Mouse (Mus musculus): ENCODE data around the gene Amotl2.

- TF ChIP-seq MAX (IDR thresholded peaks at IDR 0.05; ENCODE audit: low read depth) (no peak), TCF12 (IDR thresholded peaks at IDR 0.05; ENCODE audit: insufficient read depth, poor library complexity, severe bottlenecking) (no peak), CEBPB (IDR thresholded peaks at IDR 0.05; ENCODE audit: insufficient read depth, poor library complexity, severe bottlenecking) (no peak), POLR2A (IDR thresholded peaks at IDR 0.05; ENCODE audit: insufficient read length, low read depth) (no peak), POLR2AphosphoS2 (IDR thresholded peaks at IDR 0.05; ENCODE audit: insufficient read length, low read depth) (peak; percentile 70), USF1 (IDR thresholded peaks at IDR 0.05; ENCODE audit: low read depth) (no peak), MYOG (IDR thresholded peaks at IDR 0.05; ENCODE audit: control insufficient read depth in 1 of 3, insufficient read depth in 1 of 3, insufficient read length in 2 of 3, low read depth in 2 of 3) (no peak), E2F4 (IDR thresholded peaks at IDR 0.05; ENCODE audit: insufficient read depth) (no peak), TCF3 (IDR thresholded peaks at IDR 0.05; ENCODE audit: insufficient read length, low read depth) (no peak)
Observed at GRCm38 (mm10) chr9:102733459-102733858, 17.0 kb downstream of the Amotl2 start.

Data from myocyte (in vitro differentiated cells).